Mouse (Mus musculus) liver, embryonic 14.5 days (tissue): ENCODE data around the gene Ppm1l.

Source experiments
- CTCF ChIP-seq: IDR thresholded peaks from 2 replicates; pipeline ENCODE4 v1.5.1; 2016; ENCODE audit warnings: antibody characterized with exemption, low read depth, control low read depth
- EP300 ChIP-seq: IDR thresholded peaks from 2 replicates; pipeline ENCODE4 v1.6.1; 2016; ENCODE audit warnings: antibody characterized with exemption, low read depth

- no peak for TF ChIP-seq CTCF
- no peak for TF ChIP-seq EP300
Measured at GRCm38 (mm10) chr3:69524356-69525071, 207.9 kb downstream of the Ppm1l start.
